10 mouse cellular contexts compared by ENCODE assay signal in genomic region chr13:34255297-34255696, GRCm38 (mm10).
A peak's percentile ranks its signal among the peaks of the same experiment; 100 is the strongest.
DNase-seq lines count a peak whose midpoint lies in the region; ATAC-seq and TF ChIP-seq lines count a peak whose summit lies in the region.
"Had no signal": no experiment of that assay in that cellular context is flagged by ENCODE, and none has a peak within 500 bp of the region (broad histone marks: within the 10 kb centered on the region; RNA-seq: fewer than 3 reads in every experiment).

No protein-coding gene starts in this region.

- no peaks in the 10 kb centered on the region for H3K36me3 ChIP-seq in spleen, adult 2 months (ENCODE audit: control insufficient read depth, insufficient read depth, low read length)
- no peaks in the 10 kb centered on the region for H3K36me3 ChIP-seq in lung, embryonic 16.5 days (ENCODE audit: control insufficient read depth, insufficient read depth, low read length)
- no peaks in the 10 kb centered on the region for H3K36me3 ChIP-seq in kidney, embryonic 15.5 days
- H3K36me3 ChIP-seq: limb, embryonic 15.5 days had no signal

- WGBS in spleen, adult 2 months = 24% methylated on average over 3 of the region's 3 CpGs
- WGBS in lung, embryonic 16.5 days = 24% methylated on average over 3 of the region's 3 CpGs
- WGBS in kidney, embryonic 15.5 days = 71% methylated on average over 3 of the region's 3 CpGs

- peak overlapping the region; percentile 62; the same call in 1 of the 2 replicates for H3K27ac ChIP-seq in spleen, adult 2 months (ENCODE audit: insufficient read depth, low read length)
- peak overlapping the region; percentile 61 for H3K27ac ChIP-seq in lung, embryonic 16.5 days (ENCODE audit: low read length)
- H3K27ac ChIP-seq in kidney, embryonic 15.5 days = no peak overlapping the region
- H3K27ac ChIP-seq: limb, embryonic 15.5 days had no signal

- no peak for TF ChIP-seq POLR2A in spleen, adult 2 months (IDR thresholded peaks at IDR 0.05; ENCODE audit: low read depth, low read length)

- intact Hi-C loops in gastrocnemius, postnatal 14 days (cut with DNase I; ENCODE audit: low total_unique reads) = loop anchor here (10.0 kb wide), 1 partner anchor 90 kb away; the partner anchor contains the start of gene Slc22a23

- no peak overlapping the region for H3K9ac ChIP-seq in lung, embryonic 16.5 days (ENCODE audit: low read length)
- no peak overlapping the region for H3K9ac ChIP-seq in kidney, embryonic 15.5 days
- H3K9ac ChIP-seq: limb, embryonic 15.5 days had no signal

- peak; percentile 92 for DNase-seq in heart, adult 11 months
- no peak for DNase-seq in heart, postnatal 4 days
- DNase-seq in spleen, adult 2 months (ENCODE audit: low read depth in 1 of 2, low spot score in 2 of 2) = peak in 1 of 2 experiments; percentile 15
- DNase-seq in spleen, postnatal 4 days (ENCODE audit: low spot score in 2 of 2) = no peak
- DNase-seq in gastrocnemius, postnatal 14 days = no peak

- peaks cover 11% of the 10 kb centered on the region; the same call in 1 of the 2 replicates for H3K4me1 ChIP-seq in spleen, adult 2 months (ENCODE audit: control insufficient read depth, insufficient read depth, insufficient read length)
- H3K4me1 ChIP-seq in lung, embryonic 16.5 days (replicated peaks; ENCODE audit: control insufficient read depth, insufficient read depth, low read length) = peaks cover 12% of the 10 kb centered on the region
- peaks cover 7% of the 10 kb centered on the region for H3K4me1 ChIP-seq in kidney, embryonic 15.5 days

- no peaks in the 10 kb centered on the region for H3K27me3 ChIP-seq in spleen, adult 2 months (ENCODE audit: control insufficient read depth, insufficient read depth, low read length)
- H3K27me3 ChIP-seq in lung, embryonic 16.5 days (ENCODE audit: control insufficient read depth, insufficient read depth, low read depth, low read length) = no peaks in the 10 kb centered on the region
- no peaks in the 10 kb centered on the region for H3K27me3 ChIP-seq in kidney, embryonic 15.5 days
- H3K27me3 ChIP-seq: limb, embryonic 15.5 days had no signal

- TF ChIP-seq CTCF in spleen, adult 2 months (IDR thresholded peaks at IDR 0.05; ENCODE audit: extremely low read depth, insufficient read depth, insufficient read length, insufficient replicate concordance) = no peak

- H3K4me3 ChIP-seq in spleen, adult 2 months (ENCODE audit: extremely low read depth, insufficient read depth, insufficient read length) = no peak overlapping the region
- H3K4me3 ChIP-seq in lung, embryonic 16.5 days (ENCODE audit: low read length) = no peak overlapping the region
- H3K4me3 ChIP-seq in kidney, embryonic 15.5 days (replicated peaks) = no peak overlapping the region
- H3K4me3 ChIP-seq: limb, embryonic 15.5 days had no signal

- peak; percentile 84 for ATAC-seq in lung, embryonic 16.5 days (ENCODE audit: low read depth)
- ATAC-seq in megakaryocyte-erythroid progenitor cell, adult 5-6 weeks (replicated peaks; ENCODE audit: low FRiP score, low TSS enrichment, poor library complexity, severe bottlenecking) = no peak
- ATAC-seq in kidney, embryonic 15.5 days (replicated peaks; ENCODE audit: low FRiP score) = no peak
- ATAC-seq: CD4-positive, CD25-positive, alpha-beta regulatory T cell, adult 4 months had no signal

- no peak overlapping the region for H3K4me2 ChIP-seq in lung, embryonic 16.5 days (ENCODE audit: low read depth, low read length)
- H3K4me2 ChIP-seq in kidney, embryonic 15.5 days = no peak overlapping the region
- H3K4me2 ChIP-seq: limb, embryonic 15.5 days had no signal

- H3K9me3 ChIP-seq in lung, embryonic 16.5 days (ENCODE audit: control insufficient read depth, low read length) = no peaks in the 10 kb centered on the region
- no peaks in the 10 kb centered on the region for H3K9me3 ChIP-seq in kidney, embryonic 15.5 days (replicated peaks)
- H3K9me3 ChIP-seq: limb, embryonic 15.5 days had no signal
